Mouse (Mus musculus) midbrain, embryonic 12.5 days (tissue): Measurements from ENCODE around the gene Dsp. TPM values are rescaled to one million over a fixed set of nuclear protein-coding genes. Genes with fewer than 3 reads are reported as not detected.

Experiments used
- polyA plus RNA-seq: library from polyadenylated mRNA; unstranded; fragments of >200 nt; fragmentation: Nextera tagmentation; extraction: Ambion mirVana; gene quantifications from 2 replicates; pipeline ENCODE4 v1.2.1, GENCODE M21; 2016

The Dsp gene
- polyA plus RNA-seq, 1 experiment from 2014 or later = 0.66 TPM

Other genes starting within 250 kb of the Dsp start
- 97.9 and 101 TPM in 2 replicates for gene Ssr1, start 157.1 kb upstream of the Dsp start, polyA plus RNA-seq
- gene Riok1, start 114.3 kb upstream of the Dsp start, polyA plus RNA-seq = 59.3 and 63.2 TPM in 2 replicates
- gene Cage1, start 114.2 kb upstream of the Dsp start, polyA plus RNA-seq = 1.9 and 2.1 TPM in 2 replicates
- gene Snrnp48, start 53.6 kb downstream of the Dsp start, polyA plus RNA-seq = 34.8 and 37.6 TPM in 2 replicates
- gene Bmp6, start 193.8 kb downstream of the Dsp start, polyA plus RNA-seq = 2.5 and 3.1 TPM in 2 replicates